Mouse (Mus musculus): Measurements from ENCODE around the gene Creg2. TPM values are rescaled to one million over a fixed set of nuclear protein-coding genes. Genes with fewer than 3 reads are reported as not detected.
"Not testable (repeated sequence)": the region's sequence is repeated elsewhere in the genome, so short reads cannot be mapped to it uniquely, and the experiment has no call there.

Creg2 gene
- 100 to 1,000 TPM in 2 of 4 experiments, 10 to 100 TPM in 2; 71.1 to 105 (median 89.3) TPM for total RNA-seq (2022)

- no peak for DNase-seq (ENCODE audit: low spot score in 2 of 2)
Observed at GRCm38 (mm10) chr1:39651241-39651548, at the start of gene Creg2. Gene Creg2, minus strand, starts transcription at chr1:39651474.

- no peak for DNase-seq (ENCODE audit: low spot score in 2 of 2)
Observed at GRCm38 (mm10) chr1:39700599-39701273, 49.5 kb upstream of the Creg2 start.

- DNase-seq (ENCODE audit: low spot score in 2 of 2): no peak
Observed at GRCm38 (mm10) chr1:39698456-39698855, 47.2 kb upstream of the Creg2 start.

- no peak for DNase-seq (ENCODE audit: low spot score in 2 of 2)
Observed at GRCm38 (mm10) chr1:39695198-39695597, 43.9 kb upstream of the Creg2 start.

- DNase-seq (ENCODE audit: low spot score in 2 of 2): no peak
Observed at GRCm38 (mm10) chr1:39694756-39695155, 43.5 kb upstream of the Creg2 start.

GRCm38 (mm10) chr1:39691974-39692373 is 40.7 kb upstream of the Creg2 start:
- DNase-seq (ENCODE audit: low spot score in 2 of 2): no peak

GRCm38 (mm10) chr1:39691061-39691460 is 39.8 kb upstream of the Creg2 start:
- no peak for DNase-seq (ENCODE audit: low spot score in 2 of 2)

GRCm38 (mm10) chr1:39688573-39688972 is 37.3 kb upstream of the Creg2 start:
- DNase-seq (ENCODE audit: low spot score in 2 of 2): no peak

GRCm38 (mm10) chr1:39687279-39687678 is 36.0 kb upstream of the Creg2 start:
- no peak for DNase-seq (ENCODE audit: low spot score in 2 of 2)

GRCm38 (mm10) chr1:39685841-39686240 is 34.6 kb upstream of the Creg2 start:
- DNase-seq (ENCODE audit: low spot score in 2 of 2): peak; percentile 67 to 76

GRCm38 (mm10) chr1:39681638-39682037 is 30.4 kb upstream of the Creg2 start:
- DNase-seq (ENCODE audit: low spot score in 2 of 2): no peak

GRCm38 (mm10) chr1:39680546-39680945 is 29.3 kb upstream of the Creg2 start:
- DNase-seq (ENCODE audit: low spot score in 2 of 2): no peak

GRCm38 (mm10) chr1:39678883-39679282 is 27.6 kb upstream of the Creg2 start:
- no peak for DNase-seq (ENCODE audit: low spot score in 2 of 2)

- no peak for DNase-seq (ENCODE audit: low spot score in 2 of 2)
Observed at GRCm38 (mm10) chr1:39676221-39676876, 25.1 kb upstream of the Creg2 start.

- DNase-seq (ENCODE audit: low spot score in 2 of 2): no peak
Observed at GRCm38 (mm10) chr1:39672362-39673105, 21.3 kb upstream of the Creg2 start.

- DNase-seq (ENCODE audit: low spot score in 2 of 2): no peak
Observed at GRCm38 (mm10) chr1:39670211-39670935, 19.1 kb upstream of the Creg2 start.

- no peak for DNase-seq (ENCODE audit: low spot score in 2 of 2)
Observed at GRCm38 (mm10) chr1:39666751-39667252, 15.5 kb upstream of the Creg2 start.

- no peak for DNase-seq (ENCODE audit: low spot score in 2 of 2)
Observed at GRCm38 (mm10) chr1:39664039-39664625, 12.9 kb upstream of the Creg2 start.

GRCm38 (mm10) chr1:39663050-39663449 is 11.8 kb upstream of the Creg2 start:
- DNase-seq (ENCODE audit: low spot score in 2 of 2): no peak

GRCm38 (mm10) chr1:39656976-39657529 is 5.8 kb upstream of the Creg2 start:
- DNase-seq (ENCODE audit: low spot score in 2 of 2): no peak

GRCm38 (mm10) chr1:39654901-39655300 is 3.6 kb upstream of the Creg2 start:
- DNase-seq (ENCODE audit: low spot score in 2 of 2): not testable (repeated sequence)
